Mouse (Mus musculus) c-Kit-positive CD71-negative TER-119-negative erythroid progenitor cells, embryonic 14.5 days (primary cell): ENCODE measurements around the gene Ece1.
"Not testable (repeated sequence)": the region's sequence is repeated elsewhere in the genome, so short reads cannot be mapped to it uniquely, and the experiment has no call there.

Experiments used
- DNase-seq: peaks from one replicate; pipeline ENCODE4 v3.0.0-alpha.2; 2013; ENCODE audit warnings: low read depth

Gene Ece1

GRCm38 (mm10) chr4:137862019-137862418 lies at the start of gene Ece1:
Ece1 (plus strand) TSS chr4:137862237.
- peak; percentile 78 for DNase-seq

- DNase-seq = no peak
Measured at GRCm38 (mm10) chr4:137812946-137813708, 48.9 kb upstream of the Ece1 start.

- DNase-seq = no peak
Measured at GRCm38 (mm10) chr4:137814140-137814539, 47.9 kb upstream of the Ece1 start.

- no peak for DNase-seq
Measured at GRCm38 (mm10) chr4:137815473-137815872, 46.6 kb upstream of the Ece1 start.

- DNase-seq = no peak
Measured at GRCm38 (mm10) chr4:137816216-137816615, 45.8 kb upstream of the Ece1 start.

GRCm38 (mm10) chr4:137818341-137818740 lies 43.7 kb upstream of the Ece1 start:
- no peak for DNase-seq

GRCm38 (mm10) chr4:137819487-137819886 lies 42.5 kb upstream of the Ece1 start:
- DNase-seq = no peak

- DNase-seq = no peak
Measured at GRCm38 (mm10) chr4:137820721-137821120, 41.3 kb upstream of the Ece1 start.

GRCm38 (mm10) chr4:137822537-137822936 lies 39.5 kb upstream of the Ece1 start:
- DNase-seq = no peak

- no peak for DNase-seq
Measured at GRCm38 (mm10) chr4:137823542-137823941, 38.5 kb upstream of the Ece1 start.

GRCm38 (mm10) chr4:137824881-137825280 lies 37.2 kb upstream of the Ece1 start:
- DNase-seq = no peak

GRCm38 (mm10) chr4:137830380-137830779 lies 31.7 kb upstream of the Ece1 start:
- DNase-seq = no peak

- DNase-seq = no peak
Measured at GRCm38 (mm10) chr4:137831598-137831997, 30.4 kb upstream of the Ece1 start.

- DNase-seq = peak; percentile 55
Measured at GRCm38 (mm10) chr4:137835624-137836337, 26.3 kb upstream of the Ece1 start.

GRCm38 (mm10) chr4:137836741-137837140 lies 25.3 kb upstream of the Ece1 start:
- DNase-seq = no peak

- no peak for DNase-seq
Measured at GRCm38 (mm10) chr4:137837792-137838191, 24.2 kb upstream of the Ece1 start.

- no peak for DNase-seq
Measured at GRCm38 (mm10) chr4:137838791-137839190, 23.2 kb upstream of the Ece1 start.

- no peak for DNase-seq
Measured at GRCm38 (mm10) chr4:137839452-137839851, 22.6 kb upstream of the Ece1 start.

- peak; percentile 38 for DNase-seq
Measured at GRCm38 (mm10) chr4:137844656-137845055, 17.4 kb upstream of the Ece1 start.

- not testable (repeated sequence) for DNase-seq
Measured at GRCm38 (mm10) chr4:137847651-137848050, 14.4 kb upstream of the Ece1 start.

GRCm38 (mm10) chr4:137850161-137850560 lies 11.9 kb upstream of the Ece1 start:
- DNase-seq = no peak

- DNase-seq = no peak
Measured at GRCm38 (mm10) chr4:137851484-137851883, 10.6 kb upstream of the Ece1 start.

GRCm38 (mm10) chr4:137853822-137854221 lies 8.2 kb upstream of the Ece1 start:
- DNase-seq = no peak
